Mouse (Mus musculus) spleen, postnatal 14 days (tissue): ENCODE results near the gene 2410015M20Rik.
"Not testable (repeated sequence)": the region's sequence is repeated elsewhere in the genome, so short reads cannot be mapped to it uniquely, and the experiment has no call there.

Experiments used
- DNase-seq, 2 experiments: peaks; one replicate each; pipeline ENCODE4 v3.0.0; 2021 to 2022; ENCODE audit warnings: low spot score in 2 of 2

Gene 2410015M20Rik

GRCm38 (mm10) chr17:56613236-56613844 is 3.8 kb upstream of the 2410015M20Rik start, which contains the start of gene Rpl36:
Rpl36 (plus strand) TSS chr17:56613416.
- DNase-seq, result peak; percentile 89 to 93

GRCm38 (mm10) chr17:56612565-56612939 is 3.0 kb upstream of the 2410015M20Rik start:
- not testable (repeated sequence) for DNase-seq

GRCm38 (mm10) chr17:56611861-56612564 is 2.4 kb upstream of the 2410015M20Rik start:
- DNase-seq, result peak; percentile 31 to 38

GRCm38 (mm10) chr17:56611323-56611722 is 1.8 kb upstream of the 2410015M20Rik start:
- no peak for DNase-seq

DNA sequence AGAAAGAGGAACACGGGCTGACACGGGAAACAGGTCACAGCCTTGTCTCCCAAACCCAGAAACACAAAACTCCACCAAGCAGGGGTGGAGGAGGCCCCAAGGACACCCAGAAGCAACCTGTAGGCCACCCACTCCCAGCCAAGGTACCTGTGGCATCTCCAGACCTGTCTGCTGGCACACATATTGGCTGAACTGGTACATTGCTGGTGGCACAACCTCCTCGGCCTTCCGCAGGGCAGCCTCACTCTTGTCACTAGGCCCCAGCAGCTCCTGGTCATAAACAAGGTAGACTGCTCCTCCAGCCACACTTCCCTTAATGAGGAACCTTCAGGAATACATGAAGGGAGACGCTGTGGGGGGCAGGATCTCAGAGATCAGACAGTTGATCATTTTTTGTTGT is 872 bp downstream of the 2410015M20Rik start:
- DNase-seq, result no peak

DNA sequence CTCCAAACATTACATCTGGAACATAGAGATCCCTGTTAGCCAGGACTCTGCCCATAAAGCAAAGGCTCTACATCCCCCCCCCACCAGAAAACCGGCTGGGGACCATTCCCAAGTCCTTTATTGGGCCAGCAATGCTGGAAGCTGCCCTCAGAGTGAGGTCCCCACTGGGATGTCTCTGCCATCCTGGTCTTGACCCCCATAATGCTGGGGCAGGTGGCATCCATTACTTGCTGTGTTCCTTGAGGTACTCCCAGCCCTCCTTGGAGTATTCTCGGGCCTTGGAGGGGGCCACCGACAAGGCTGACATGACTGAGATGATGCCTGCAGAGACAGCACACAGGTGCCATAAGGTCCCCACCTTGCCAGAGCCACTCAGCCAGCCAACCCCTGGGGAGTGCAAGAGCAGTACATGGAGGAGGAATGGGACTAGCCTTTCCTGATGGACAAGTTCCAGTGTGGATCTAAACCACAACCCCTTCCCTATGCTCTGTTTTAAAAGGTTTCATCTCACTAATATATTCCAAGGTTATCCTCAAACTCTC is 2.0 kb downstream of the 2410015M20Rik start:
- no peak for DNase-seq

DNA sequence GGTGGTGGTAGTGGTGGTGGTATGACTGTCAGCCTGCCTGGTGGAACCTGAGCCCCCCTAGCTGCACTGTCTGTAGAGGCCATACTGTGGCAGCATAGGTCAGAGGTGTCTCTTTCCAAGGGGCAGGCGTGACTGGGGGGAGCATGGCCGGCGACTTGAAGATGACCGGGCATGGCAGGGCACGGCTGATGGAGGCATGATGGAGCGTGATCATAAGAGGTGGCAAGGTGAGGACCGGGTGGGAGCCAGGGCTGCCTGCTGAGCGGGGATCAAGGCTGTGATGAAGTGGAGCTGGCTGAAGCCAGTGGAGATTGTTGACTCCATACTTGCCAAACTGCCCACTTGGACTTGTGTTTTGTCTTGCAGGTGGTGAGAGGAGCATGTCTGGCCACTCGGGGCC is 4.1 kb downstream of the 2410015M20Rik start:
- no peak for DNase-seq

DNA sequence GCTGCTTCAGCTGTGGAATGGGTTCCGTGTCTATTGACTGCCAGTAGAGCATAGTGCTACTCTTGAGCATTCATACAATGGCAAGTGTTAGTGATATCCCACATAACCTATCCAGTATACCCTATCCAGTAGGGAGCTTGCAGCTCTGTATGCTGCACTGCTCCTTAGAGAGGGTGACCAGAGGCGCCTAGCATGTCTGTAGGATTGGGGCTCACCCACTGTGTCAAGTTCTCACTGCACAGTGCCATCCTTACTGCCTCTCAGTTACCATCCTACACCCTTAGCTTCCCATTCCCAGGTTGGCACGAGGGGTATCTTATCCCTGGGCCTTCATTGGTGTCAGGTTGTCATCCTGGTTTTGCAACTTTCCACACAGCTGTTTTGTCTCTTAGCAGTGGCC is 5.1 kb downstream of the 2410015M20Rik start:
- no peak for DNase-seq

DNA sequence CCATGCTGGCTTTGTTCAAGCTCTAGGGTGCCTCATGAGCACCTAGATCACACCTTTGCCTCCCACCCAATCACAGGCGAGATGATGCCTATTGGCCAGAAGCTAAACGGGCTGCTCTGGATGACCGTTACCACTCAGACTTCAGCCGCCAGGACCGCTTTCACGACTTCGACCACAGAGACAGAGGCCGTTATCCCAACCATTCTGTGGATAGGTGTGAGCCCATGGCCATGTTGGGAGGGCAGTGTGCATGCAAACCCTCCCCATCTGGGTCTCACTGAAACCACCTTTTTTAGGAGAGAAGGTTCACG is 5.5 kb downstream of the 2410015M20Rik start:
- DNase-seq, result no peak

DNA sequence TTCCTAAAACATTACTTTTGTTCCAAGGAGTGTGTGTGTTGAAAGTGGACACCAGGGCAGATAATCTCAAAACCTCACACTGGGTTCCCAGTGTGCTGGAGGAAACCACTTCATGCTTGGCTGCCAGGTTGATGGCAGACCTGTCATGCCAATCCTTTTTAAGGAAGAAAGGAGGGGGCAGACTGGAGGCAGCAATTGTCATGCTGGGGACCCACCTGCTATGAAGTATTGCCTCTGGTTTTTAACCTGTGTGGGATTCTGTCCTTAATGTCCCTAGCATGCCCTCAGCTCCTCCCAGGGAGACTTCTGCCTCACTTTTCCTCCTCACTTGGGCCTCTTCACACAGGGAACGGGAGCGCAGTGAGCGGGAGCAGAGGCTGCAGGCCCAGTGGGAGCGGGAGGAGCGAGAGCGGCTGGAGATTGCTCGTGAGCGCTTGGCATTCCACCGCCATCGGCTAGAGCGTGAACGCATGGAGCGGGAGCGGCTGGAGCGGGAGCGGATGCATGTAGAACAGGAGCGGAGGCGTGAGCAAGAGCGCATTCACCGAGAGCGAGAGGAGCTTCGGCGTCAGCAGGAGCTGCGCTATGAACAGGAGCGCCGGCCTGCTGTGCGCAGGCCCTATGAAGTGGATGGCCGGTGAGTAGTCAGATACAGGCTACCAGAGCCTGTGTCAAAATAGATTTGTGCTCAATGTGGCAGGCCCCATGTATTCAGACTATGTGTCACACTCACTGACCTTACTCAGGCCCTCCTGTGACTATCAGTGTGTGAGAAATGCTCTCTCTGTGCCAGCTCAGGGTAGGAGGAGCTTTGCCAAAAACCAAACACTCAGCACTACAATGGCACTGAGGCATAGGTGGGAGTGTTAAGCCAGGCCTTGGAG is 6.1 kb downstream of the 2410015M20Rik start:
- DNase-seq, result no peak

DNA sequence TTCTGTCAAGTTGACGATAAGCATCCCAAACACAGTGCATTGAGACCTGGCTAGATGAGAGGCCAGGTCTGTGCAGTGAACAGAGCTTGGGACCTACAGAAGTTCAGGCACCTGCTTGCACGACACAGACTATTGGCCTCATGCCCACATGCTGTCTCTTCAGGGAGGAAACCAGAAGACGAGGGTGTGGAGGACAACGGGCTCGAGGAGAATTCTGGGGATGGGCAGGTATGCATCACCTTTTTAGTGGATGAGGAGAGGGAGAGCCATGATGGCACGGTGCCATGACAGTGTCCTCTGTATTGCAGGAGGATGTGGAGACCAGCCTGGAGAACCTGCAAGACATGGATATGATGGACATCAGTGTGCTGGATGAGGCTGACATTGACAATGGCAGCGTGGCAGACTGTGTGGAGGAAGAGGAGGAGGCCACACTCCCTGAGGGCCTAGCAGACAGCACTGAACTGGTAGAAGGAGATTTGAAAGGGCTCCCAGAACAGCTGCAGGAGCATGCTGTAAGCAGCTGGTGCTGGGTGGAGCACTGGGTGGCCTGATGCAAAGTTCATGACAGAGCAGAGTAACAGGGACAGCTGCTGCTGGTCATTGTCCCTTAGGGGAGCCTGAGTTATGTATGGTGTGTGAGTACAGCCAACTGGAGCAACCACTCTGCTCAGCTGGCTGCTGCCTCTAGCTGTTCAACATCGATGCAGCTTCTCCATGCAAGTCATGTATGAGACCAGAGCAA is 15.9 kb downstream of the 2410015M20Rik start:
- DNase-seq, result no peak

DNA sequence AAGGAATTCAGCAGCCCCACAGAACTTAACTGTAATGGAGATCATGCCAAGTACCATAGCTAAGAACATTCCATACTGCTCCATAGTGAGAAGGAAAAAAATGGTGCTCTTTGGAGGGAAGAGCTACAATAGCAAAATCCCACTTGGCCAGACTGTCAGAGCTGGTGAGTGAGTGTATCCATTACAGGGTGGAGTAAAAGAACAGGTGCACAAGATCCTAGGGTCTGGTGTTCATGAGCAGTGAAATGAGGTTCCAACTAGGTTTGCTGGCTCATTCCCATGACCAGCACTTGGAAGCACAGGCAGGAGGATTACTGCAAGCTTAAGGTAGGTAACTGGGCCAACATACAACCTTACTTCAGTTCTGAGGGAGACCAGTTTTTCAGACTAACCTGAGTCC is 17.0 kb downstream of the 2410015M20Rik start:
- DNase-seq, result no peak

DNA sequence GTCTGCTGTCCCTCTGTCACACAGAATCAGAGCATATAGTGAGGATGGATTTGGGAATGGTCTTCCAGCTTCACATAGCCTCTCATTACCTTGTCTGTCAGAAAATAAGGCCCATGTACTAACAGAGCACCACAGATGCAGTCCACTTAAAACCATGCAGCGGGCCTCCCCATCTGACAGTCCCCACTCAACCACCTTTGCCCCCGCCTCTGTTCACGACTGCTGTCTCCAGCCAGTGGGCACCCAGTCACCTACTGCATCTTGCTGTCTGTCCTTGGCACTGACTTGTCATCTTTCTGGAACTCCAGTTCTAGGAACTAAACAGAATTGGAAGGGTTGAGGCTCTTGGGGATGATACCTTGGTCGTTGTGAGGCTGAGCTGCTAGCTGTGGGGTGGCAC is 20.6 kb downstream of the 2410015M20Rik start:
- DNase-seq, result no peak

GRCm38 (mm10) chr17:56587773-56588172 is 21.8 kb downstream of the 2410015M20Rik start:
- no peak for DNase-seq

DNA sequence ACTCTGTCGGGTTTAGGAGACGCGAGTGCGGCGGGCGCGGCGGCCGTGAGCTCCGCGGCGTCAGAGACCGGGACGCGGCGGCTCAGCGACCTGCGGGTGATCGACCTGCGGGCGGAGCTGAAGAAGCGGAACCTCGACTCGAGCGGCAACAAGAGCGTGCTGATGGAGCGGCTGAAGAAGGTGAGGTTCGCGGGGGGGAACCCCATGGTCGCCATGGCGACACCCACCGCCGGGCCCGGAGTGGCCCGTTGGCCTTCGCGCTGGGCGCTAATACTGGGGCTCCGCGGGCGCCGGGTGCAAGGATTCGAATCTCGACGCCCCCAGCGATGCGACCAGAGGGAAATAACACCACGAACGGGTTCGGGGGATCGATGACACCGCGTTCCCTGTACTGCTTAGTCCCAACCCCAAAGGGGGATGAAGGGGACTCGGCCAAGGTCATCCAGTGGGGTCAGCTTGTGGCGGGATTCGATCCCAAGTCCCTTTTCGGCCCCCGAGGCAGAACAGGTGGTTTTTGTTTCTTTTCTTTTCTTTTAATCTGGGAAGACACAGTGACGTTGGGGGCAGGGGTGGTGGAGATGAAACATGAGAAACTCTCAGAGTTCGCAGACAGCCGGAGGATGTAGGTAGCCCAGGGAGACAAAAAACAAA is 24.3 kb downstream of the 2410015M20Rik start:
- DNase-seq, result peak; percentile 39 to 52

GRCm38 (mm10) chr17:56584257-56585130 is 25.1 kb downstream of the 2410015M20Rik start, which contains the start of the genes Safb2 and Safb:
Safb2 (minus strand) TSS chr17:56584585.
Safb (plus strand) TSS chr17:56584825.
- peak; percentile 98 to 99 for DNase-seq

GRCm38 (mm10) chr17:56583611-56584256 is 25.8 kb downstream of the 2410015M20Rik start:
- DNase-seq, result peak in 1 of 2 experiments; percentile 32

DNA sequence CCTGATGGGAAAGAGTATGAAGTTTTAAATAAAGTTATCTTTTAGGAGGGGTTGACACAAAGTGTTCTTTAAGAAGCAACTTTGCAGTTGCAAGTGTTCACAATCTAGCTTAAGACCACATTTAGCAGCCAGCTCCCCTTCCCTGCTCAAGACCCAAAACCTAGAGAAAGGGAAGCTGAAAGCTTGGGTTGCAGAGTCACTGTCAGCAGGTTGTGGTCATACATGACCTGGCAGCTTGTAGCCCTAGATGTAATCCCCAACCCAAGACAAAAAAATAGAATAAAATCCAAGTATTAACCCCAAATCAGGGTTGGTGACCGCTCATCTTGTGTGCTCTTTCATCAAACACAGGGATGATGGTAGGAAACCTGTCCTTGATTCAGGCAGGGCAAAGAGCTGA is 26.5 kb downstream of the 2410015M20Rik start:
- no peak for DNase-seq

DNA sequence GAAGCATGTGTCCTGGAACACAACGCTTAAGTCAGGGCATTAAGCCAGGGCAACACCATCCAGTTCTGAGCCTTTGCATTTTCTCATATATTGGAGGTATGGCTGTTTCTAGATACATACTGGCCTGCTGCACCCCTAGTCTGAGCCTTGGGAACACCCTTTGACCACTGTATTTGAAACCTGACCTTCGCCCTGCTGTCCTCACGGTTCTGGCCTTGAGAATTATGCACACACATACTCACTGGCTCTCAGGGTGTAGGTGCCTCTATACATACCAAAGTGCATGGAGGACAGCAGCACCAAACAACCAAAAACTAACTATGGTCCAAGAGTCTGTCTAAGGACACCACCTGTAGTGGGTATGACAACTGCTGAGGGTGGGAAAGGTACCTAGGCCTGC is 36.6 kb downstream of the 2410015M20Rik start:
- no peak for DNase-seq
